Mouse (Mus musculus): ENCODE measurements around the gene Krtap2-4.

- TF ChIP-seq CTCF (IDR thresholded peaks at IDR 0.05; ENCODE audit: low read depth, low read length) (no peak), POLR2A (IDR thresholded peaks at IDR 0.05; ENCODE audit: extremely low read depth, insufficient read depth, low read length) (no peak)
These were observed 35.5 kb upstream of the Krtap2-4 start, which contains the start of gene Gm11555 for GRCm38 (mm10) chr11:99650136-99650535.

Data from liver, adult 2 months (tissue).